Mouse (Mus musculus) heart, postnatal 36 days (tissue): ENCODE data around the gene Tgfbr2. TPM values are rescaled to one million over a fixed set of nuclear protein-coding genes. Genes with fewer than 3 reads are reported as not detected.
A peak's percentile ranks its signal among the peaks of the same experiment; 100 is the strongest.

Source experiments
- DNase-seq, 2 experiments: peaks; one replicate each; pipeline ENCODE4 v3.0.0; 2021 to 2022
- intact Hi-C: fragments of 180-260 bp; cut with DNase I; formaldehyde crosslinking; loops from one replicate; pipeline ENCODE4 v1.15.1; 2025
- total RNA-seq, 2 experiments: library from RNA; stranded (reverse); gene quantifications; 2 replicates each; pipeline ENCODE4 v1.2.3; 2021

The Tgfbr2 gene
- total RNA-seq, 2 experiments from 2014 or later = 37.0 to 38.3 TPM

GRCm38 (mm10) chr9:116163883-116164282 is 11.3 kb downstream of the Tgfbr2 start:
- intact Hi-C loops = no loop called here
- no peak for DNase-seq

- DNase-seq = no peak
- intact Hi-C loops = no loop called here
Observed at GRCm38 (mm10) chr9:116162866-116163374, 12.2 kb downstream of the Tgfbr2 start.

GRCm38 (mm10) chr9:116160860-116161259 is 14.3 kb downstream of the Tgfbr2 start:
- no peak for DNase-seq
- intact Hi-C loops = no loop called here

- no peak for DNase-seq
- intact Hi-C loops = no loop called here
Observed at GRCm38 (mm10) chr9:116160067-116160466, 15.1 kb downstream of the Tgfbr2 start.

GRCm38 (mm10) chr9:116156501-116156900 is 18.7 kb downstream of the Tgfbr2 start:
- no peak for DNase-seq
- intact Hi-C loops = no loop called here

GRCm38 (mm10) chr9:116152878-116153277 is 22.3 kb downstream of the Tgfbr2 start:
- intact Hi-C loops = no loop called here
- DNase-seq = no peak

- DNase-seq = no peak
- intact Hi-C loops = no loop called here
Observed at GRCm38 (mm10) chr9:116150725-116151396, 24.3 kb downstream of the Tgfbr2 start.

GRCm38 (mm10) chr9:116148809-116149208 is 26.4 kb downstream of the Tgfbr2 start:
- intact Hi-C loops = no loop called here
- no peak for DNase-seq

GRCm38 (mm10) chr9:116146235-116146634 is 28.9 kb downstream of the Tgfbr2 start:
- peak; percentile 41 to 45 for DNase-seq
- intact Hi-C loops = no loop called here

GRCm38 (mm10) chr9:116145231-116145641 is 29.9 kb downstream of the Tgfbr2 start:
- intact Hi-C loops = no loop called here
- DNase-seq = peak; percentile 38 to 44

GRCm38 (mm10) chr9:116140422-116140821 is 34.7 kb downstream of the Tgfbr2 start:
- DNase-seq = no peak
- intact Hi-C loops = no loop called here

GRCm38 (mm10) chr9:116139549-116139948 is 35.6 kb downstream of the Tgfbr2 start:
- DNase-seq = no peak
- intact Hi-C loops = no loop called here

- DNase-seq = no peak
- intact Hi-C loops = no loop called here
Observed at GRCm38 (mm10) chr9:116138595-116139134, 36.5 kb downstream of the Tgfbr2 start.

GRCm38 (mm10) chr9:116137645-116138044 is 37.5 kb downstream of the Tgfbr2 start:
- intact Hi-C loops = no loop called here
- DNase-seq = no peak

- intact Hi-C loops = no loop called here
Observed at GRCm38 (mm10) chr9:116136811-116137210, 38.3 kb downstream of the Tgfbr2 start.

GRCm38 (mm10) chr9:116136146-116136545 is 39.0 kb downstream of the Tgfbr2 start:
- intact Hi-C loops = no loop called here
- no peak for DNase-seq

More at GRCm38 (mm10) chr9:116136811-116137210, 38.3 kb downstream of the Tgfbr2 start:
- no peak for DNase-seq

- DNase-seq = no peak
- intact Hi-C loops = no loop called here
Observed at GRCm38 (mm10) chr9:116134488-116134887, 40.7 kb downstream of the Tgfbr2 start.

GRCm38 (mm10) chr9:116133312-116133980 is 41.7 kb downstream of the Tgfbr2 start:
- DNase-seq = no peak
- intact Hi-C loops = no loop called here

GRCm38 (mm10) chr9:116128886-116129285 is 46.3 kb downstream of the Tgfbr2 start:
- no peak for DNase-seq
- intact Hi-C loops = no loop called here

- DNase-seq = no peak
- intact Hi-C loops = no loop called here
Observed at GRCm38 (mm10) chr9:116128311-116128710, 46.8 kb downstream of the Tgfbr2 start.

- intact Hi-C loops = no loop called here
Observed at GRCm38 (mm10) chr9:116126494-116126893, 48.7 kb downstream of the Tgfbr2 start.

More at GRCm38 (mm10) chr9:116126494-116126893, 48.7 kb downstream of the Tgfbr2 start:
- DNase-seq = no peak
